Mouse (Mus musculus): Measurements from ENCODE around the gene Phf2. TPM values are rescaled to one million over a fixed set of nuclear protein-coding genes. Genes with fewer than 3 reads are reported as not detected.

Gene Phf2
- 10.6 and 12.8 TPM in 2 replicates for total RNA-seq (2017)

- ATAC-seq (replicated peaks in 1 of 2; ENCODE audit: insufficient read depth in 1 of 2, low FRiP score in 2 of 2, low TSS enrichment in 1 of 2, low read depth in 1 of 2, poor library complexity in 2 of 2, severe bottlenecking in 2 of 2): no peak
Observed at GRCm38 (mm10) chr13:48870771-48871731, at the start of gene Phf2. Gene Phf2, minus strand, starts transcription at chr13:48871119.

GRCm38 (mm10) chr13:48919756-48920415 is 49.0 kb upstream of the Phf2 start:
- ATAC-seq (replicated peaks in 1 of 2; ENCODE audit: insufficient read depth in 1 of 2, low FRiP score in 2 of 2, low TSS enrichment in 1 of 2, low read depth in 1 of 2, poor library complexity in 2 of 2, severe bottlenecking in 2 of 2): no peak

DNA sequence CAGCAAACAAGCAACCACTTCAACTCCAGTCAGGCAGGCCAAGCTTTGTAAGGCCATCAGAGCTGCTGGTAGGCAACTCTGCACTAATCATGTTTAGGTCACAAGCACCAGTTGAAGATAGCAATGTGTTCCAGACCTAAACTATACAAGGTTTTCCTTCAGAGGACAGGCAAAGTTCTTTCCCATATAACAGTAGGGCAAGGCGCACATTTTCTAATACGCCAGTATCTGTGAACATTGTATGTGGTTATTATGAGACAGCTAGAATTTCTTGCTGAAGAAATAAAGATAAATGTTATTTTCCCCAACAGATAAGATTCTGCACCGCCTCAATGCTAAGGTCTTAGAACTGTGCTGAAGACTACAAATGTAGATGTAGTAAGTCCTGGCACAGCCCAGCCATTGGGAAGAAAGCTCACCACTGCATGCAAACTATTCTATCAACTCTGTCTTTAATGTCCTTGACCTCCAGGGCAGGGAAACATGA is 46.2 kb upstream of the Phf2 start:
- no peak for ATAC-seq (replicated peaks in 1 of 2; ENCODE audit: insufficient read depth in 1 of 2, low FRiP score in 2 of 2, low TSS enrichment in 1 of 2, low read depth in 1 of 2, poor library complexity in 2 of 2, severe bottlenecking in 2 of 2)

DNA sequence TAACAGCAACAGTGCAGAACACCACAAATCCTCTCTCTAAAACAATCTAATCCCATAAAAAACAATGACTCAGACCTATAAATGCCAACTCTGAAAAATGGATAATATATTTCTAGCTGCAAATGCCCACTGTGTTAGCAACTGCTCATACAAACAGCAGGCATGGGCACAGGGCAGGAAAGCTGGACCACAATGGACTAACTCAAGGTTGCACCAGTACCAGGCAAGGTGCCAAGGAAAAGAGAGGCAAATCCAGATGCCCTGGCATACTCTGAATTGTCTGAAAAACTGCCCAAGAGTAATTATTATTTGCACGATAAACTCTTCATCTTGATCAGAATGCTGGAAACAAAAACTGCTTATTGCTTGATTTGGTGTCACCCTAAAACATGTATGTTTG is 42.8 kb upstream of the Phf2 start:
- ATAC-seq (replicated peaks in 1 of 2; ENCODE audit: insufficient read depth in 1 of 2, low FRiP score in 2 of 2, low TSS enrichment in 1 of 2, low read depth in 1 of 2, poor library complexity in 2 of 2, severe bottlenecking in 2 of 2): no peak

GRCm38 (mm10) chr13:48913141-48913540 is 42.2 kb upstream of the Phf2 start:
- ATAC-seq (replicated peaks in 1 of 2; ENCODE audit: insufficient read depth in 1 of 2, low FRiP score in 2 of 2, low TSS enrichment in 1 of 2, low read depth in 1 of 2, poor library complexity in 2 of 2, severe bottlenecking in 2 of 2): no peak

- ATAC-seq (replicated peaks in 1 of 2; ENCODE audit: insufficient read depth in 1 of 2, low FRiP score in 2 of 2, low TSS enrichment in 1 of 2, low read depth in 1 of 2, poor library complexity in 2 of 2, severe bottlenecking in 2 of 2): no peak
Observed at GRCm38 (mm10) chr13:48911426-48911825, 40.5 kb upstream of the Phf2 start.

- no peak for ATAC-seq (replicated peaks in 1 of 2; ENCODE audit: insufficient read depth in 1 of 2, low FRiP score in 2 of 2, low TSS enrichment in 1 of 2, low read depth in 1 of 2, poor library complexity in 2 of 2, severe bottlenecking in 2 of 2)
Observed at GRCm38 (mm10) chr13:48905458-48905857, 34.5 kb upstream of the Phf2 start.

DNA sequence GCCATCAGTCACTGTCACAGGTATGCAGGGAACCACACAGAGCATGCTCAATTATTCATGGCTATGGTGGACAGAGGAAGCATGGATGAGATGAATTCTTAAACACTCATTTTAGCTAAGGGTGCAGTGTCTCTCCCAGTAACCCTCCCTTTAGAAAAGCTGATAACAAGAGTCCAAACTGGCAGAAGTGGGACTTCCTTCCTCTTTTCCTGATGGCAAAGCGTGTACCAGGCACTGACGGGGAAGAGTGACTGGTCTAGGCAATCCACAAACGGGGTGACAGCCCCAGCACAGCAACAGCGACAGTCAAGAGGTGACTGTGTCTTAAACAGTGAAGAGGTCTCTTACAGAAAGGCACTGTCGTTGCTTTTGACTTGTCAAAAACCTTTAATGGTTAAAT is 24.5 kb upstream of the Phf2 start:
- 0 out of 4 replicates have a peak, but pooled peaks of 1 of the 2 experiments have one; percentile 29 for ATAC-seq (replicated peaks in 1 of 2; ENCODE audit: insufficient read depth in 1 of 2, low FRiP score in 2 of 2, low TSS enrichment in 1 of 2, low read depth in 1 of 2, poor library complexity in 2 of 2, severe bottlenecking in 2 of 2)

- ATAC-seq (replicated peaks in 1 of 2; ENCODE audit: insufficient read depth in 1 of 2, low FRiP score in 2 of 2, low TSS enrichment in 1 of 2, low read depth in 1 of 2, poor library complexity in 2 of 2, severe bottlenecking in 2 of 2): no peak
Observed at GRCm38 (mm10) chr13:48890260-48890960, 19.5 kb upstream of the Phf2 start.

DNA sequence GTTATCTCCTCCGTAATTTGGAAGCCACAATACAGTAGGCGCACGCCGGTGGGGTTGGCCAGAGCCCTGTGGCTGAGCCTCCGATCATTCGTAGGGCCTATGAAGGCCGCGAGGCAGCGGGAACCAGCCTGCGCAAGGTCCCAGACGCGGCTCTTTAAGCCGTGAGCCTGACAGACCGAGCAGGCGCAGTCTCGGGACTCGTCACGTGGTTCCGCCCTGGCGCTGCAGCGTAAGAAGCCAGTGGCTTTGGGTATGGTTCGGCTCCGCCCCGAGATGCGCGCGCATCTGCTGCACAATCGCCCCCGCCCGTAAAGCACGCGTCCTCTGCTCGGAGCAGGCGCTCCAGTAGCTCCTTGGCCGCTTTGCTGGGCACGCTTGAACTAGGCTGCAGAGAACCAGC is 7.6 kb upstream of the Phf2 start:
- ATAC-seq (replicated peaks in 1 of 2; ENCODE audit: insufficient read depth in 1 of 2, low FRiP score in 2 of 2, low TSS enrichment in 1 of 2, low read depth in 1 of 2, poor library complexity in 2 of 2, severe bottlenecking in 2 of 2): peak; percentile 97 to 99

GRCm38 (mm10) chr13:48877805-48878204 is 6.9 kb upstream of the Phf2 start:
- ATAC-seq (replicated peaks in 1 of 2; ENCODE audit: insufficient read depth in 1 of 2, low FRiP score in 2 of 2, low TSS enrichment in 1 of 2, low read depth in 1 of 2, poor library complexity in 2 of 2, severe bottlenecking in 2 of 2): no peak

DNA sequence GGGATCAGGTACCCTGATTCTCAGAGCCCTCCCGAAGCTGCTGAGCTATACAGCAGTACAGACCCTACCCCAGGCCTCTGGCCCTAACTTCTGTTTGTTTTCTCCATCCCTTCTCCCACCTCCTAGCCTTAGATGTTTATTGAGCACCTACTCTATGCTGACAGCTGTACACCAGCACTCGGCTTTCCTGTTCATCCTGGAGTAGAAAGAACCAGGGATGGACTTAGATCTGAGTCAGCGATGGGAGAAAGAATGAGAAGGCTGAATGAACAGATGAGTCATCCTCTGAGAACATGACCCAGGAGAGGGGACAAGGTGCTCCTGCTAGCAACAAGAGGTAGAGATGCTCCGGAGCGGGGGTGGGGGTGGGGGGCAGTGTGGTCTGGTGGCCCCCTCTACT is 1.8 kb upstream of the Phf2 start:
- ATAC-seq (replicated peaks in 1 of 2; ENCODE audit: insufficient read depth in 1 of 2, low FRiP score in 2 of 2, low TSS enrichment in 1 of 2, low read depth in 1 of 2, poor library complexity in 2 of 2, severe bottlenecking in 2 of 2): no peak

DNA sequence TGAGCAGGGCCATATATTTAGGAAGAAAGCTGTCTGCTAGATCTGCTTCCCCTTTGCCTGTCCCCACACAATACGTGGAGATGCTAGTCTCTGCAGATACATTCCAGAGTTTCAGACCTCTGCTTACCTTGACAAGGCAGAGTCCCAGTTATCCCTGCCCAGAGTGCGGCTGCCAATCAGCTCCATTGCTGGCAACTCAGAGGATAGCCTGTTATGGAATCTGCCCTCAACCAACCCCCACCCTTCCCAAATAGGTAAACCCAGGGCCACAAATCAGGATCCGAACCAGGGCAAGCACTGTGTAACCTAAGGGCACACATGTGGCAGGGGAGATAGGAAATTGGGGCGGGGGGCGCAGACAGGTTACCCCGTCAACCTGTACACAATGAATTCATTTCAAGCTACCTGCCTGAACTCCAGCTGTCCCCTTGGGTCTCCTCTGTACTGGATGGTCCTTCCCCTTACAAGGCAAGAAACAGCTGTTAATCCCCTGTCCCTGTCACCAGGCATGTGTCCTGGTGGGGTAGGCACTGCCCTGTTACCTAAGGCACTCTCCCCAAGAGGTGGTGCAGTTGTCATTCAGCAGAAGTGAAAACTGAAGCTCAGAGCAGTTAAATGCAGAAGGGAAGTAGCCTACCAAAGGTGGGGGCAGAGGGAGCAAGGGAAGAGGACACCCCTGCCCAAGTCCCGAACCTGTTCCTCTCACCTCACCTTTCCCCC is 1.1 kb upstream of the Phf2 start:
- ATAC-seq (replicated peaks in 1 of 2; ENCODE audit: insufficient read depth in 1 of 2, low FRiP score in 2 of 2, low TSS enrichment in 1 of 2, low read depth in 1 of 2, poor library complexity in 2 of 2, severe bottlenecking in 2 of 2): peak; percentile 54 to 70

DNA sequence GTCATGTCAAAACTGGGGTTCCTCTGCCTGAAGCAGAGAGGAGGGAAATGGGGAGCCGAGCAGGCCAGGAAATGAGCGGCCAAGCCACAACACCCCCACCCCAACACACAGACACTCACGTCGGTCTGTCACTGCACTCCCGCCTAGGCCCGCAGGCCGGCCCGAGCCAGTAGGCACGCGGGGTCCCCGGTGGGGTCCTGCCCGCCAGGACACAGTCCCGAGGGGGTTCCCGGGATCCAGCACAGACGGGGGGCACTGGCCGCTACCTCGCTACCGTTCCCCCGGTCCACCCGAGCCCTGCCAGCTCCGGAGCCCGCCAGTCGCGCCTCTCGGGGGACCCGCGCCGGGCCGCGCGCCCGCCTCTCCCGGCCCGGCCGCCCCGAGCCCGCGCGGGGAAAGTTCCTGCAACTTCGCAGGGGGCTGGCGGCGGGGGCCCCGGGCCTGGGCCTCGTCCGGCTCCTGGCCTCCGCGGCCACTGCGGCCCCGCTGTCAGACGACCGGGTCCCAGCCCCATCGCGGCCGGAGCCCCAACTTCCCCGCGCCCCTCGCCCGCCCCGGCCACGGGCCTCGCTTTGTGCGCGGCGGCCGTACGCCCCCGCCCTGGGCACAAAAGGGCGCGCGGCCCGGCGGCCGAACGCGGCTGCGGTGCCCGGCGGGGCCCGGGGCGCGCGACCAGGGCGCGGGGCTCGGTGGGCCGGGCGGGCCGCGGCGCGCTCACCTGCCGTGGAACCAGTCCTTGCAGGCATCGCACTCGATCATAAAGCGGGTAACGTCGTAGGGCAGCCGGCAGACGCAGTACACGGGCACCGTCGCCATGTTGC is 759 bp downstream of the Phf2 start:
- ATAC-seq (replicated peaks in 1 of 2; ENCODE audit: insufficient read depth in 1 of 2, low FRiP score in 2 of 2, low TSS enrichment in 1 of 2, low read depth in 1 of 2, poor library complexity in 2 of 2, severe bottlenecking in 2 of 2): peak; percentile 35 to 49

DNA sequence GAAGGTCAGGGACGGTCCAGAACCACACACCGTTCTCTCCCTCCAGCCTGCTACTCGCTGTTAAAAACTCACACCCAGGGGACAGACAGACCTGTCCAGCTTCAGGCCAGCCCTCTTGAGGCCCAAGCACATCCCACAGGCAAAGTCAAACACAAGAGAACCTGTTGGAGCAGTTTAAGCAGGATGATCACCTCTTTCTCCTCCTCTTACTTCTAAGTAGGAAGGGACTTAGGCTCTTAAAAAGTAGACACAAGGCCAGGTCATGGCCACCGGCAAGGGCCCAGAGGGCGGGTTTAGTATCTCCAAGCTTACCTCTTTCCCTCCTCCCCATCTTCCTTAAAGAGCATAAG is 1.3 kb downstream of the Phf2 start:
- ATAC-seq (replicated peaks in 1 of 2; ENCODE audit: insufficient read depth in 1 of 2, low FRiP score in 2 of 2, low TSS enrichment in 1 of 2, low read depth in 1 of 2, poor library complexity in 2 of 2, severe bottlenecking in 2 of 2): peak in 1 of 2 experiments; percentile 2; a peak in 1 of 4 replicates

GRCm38 (mm10) chr13:48869088-48869487 is 1.8 kb downstream of the Phf2 start:
- ATAC-seq (replicated peaks in 1 of 2; ENCODE audit: insufficient read depth in 1 of 2, low FRiP score in 2 of 2, low TSS enrichment in 1 of 2, low read depth in 1 of 2, poor library complexity in 2 of 2, severe bottlenecking in 2 of 2): no peak; a peak in 1 of 4 replicates

All from hematopoietic stem cell, adult 5-6 weeks (primary cell).